Mouse (Mus musculus) embryonic fibroblast, embryonic 13.5 days (primary cell): ENCODE measurements around the gene Eefsec.

Experiments used
- CTCF ChIP-seq: IDR thresholded peaks from 2 replicates; pipeline ENCODE4 v1.5.1; 2011; ENCODE audit warnings: mild to moderate bottlenecking, control low read depth, low read length, moderate library complexity, borderline replicate concordance; ENCODE audit not compliant: insufficient read depth
- POLR2A ChIP-seq: IDR thresholded peaks from 2 replicates; pipeline ENCODE4 v1.6.1; 2011; ENCODE audit warnings: low read depth, mild to moderate bottlenecking, control low read depth, low read length, moderate library complexity

DNA sequence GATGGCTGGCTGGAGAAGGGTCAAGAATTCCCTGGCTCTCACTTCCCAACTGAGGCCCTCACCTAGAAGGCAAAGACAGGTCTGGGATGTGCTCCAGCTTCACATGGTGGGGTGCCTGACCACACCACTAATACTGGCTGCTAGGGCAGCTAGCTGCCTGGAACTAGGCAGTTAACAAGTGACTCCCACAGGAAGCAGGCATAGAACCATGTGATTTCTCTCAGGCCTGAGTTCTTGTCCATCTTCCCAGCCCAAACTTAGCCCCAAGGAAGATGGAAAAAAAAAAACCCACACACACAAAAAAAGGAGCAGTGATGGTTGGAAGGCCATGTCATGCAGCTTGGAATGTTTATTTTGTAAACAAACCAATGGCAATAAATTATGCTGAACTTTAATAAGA is 117.0 kb downstream of the Eefsec start:
- TF ChIP-seq POLR2A (no peak), CTCF (no peak)
